Mouse (Mus musculus) cerebellum, adult 9-11 months (tissue): ENCODE results near the gene Prr12.

Source experiments
- DNase-seq: peaks from one replicate; pipeline ENCODE4 v3.0.0; 2022

The Prr12 gene

GRCm38 (mm10) chr7:45077322-45077721 is 24.6 kb upstream of the Prr12 start:
- no peak for DNase-seq

DNA sequence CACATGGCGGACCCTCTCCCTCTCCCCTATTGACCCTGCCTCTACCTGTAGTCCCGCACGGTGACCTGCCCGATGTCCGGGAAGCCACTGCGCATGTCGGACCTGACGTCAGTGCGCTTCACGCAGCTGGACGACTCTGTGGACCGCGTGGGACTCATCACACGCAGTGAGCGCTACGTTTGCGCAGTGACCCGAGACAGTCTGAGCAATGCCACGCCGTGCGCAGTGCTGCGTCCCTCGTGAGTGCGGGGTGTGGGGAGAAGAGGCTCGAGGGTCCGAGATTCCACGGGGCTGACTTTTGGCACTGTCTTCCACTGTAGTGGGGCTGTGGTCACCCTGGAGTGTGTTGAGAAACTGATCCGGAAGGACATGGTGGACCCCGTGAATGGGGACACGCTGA is 23.8 kb upstream of the Prr12 start:
- no peak for DNase-seq

- DNase-seq: no peak
Measured at GRCm38 (mm10) chr7:45075405-45075804, 22.7 kb upstream of the Prr12 start.

- DNase-seq: no peak
Measured at GRCm38 (mm10) chr7:45073949-45074348, 21.3 kb upstream of the Prr12 start.

DNA sequence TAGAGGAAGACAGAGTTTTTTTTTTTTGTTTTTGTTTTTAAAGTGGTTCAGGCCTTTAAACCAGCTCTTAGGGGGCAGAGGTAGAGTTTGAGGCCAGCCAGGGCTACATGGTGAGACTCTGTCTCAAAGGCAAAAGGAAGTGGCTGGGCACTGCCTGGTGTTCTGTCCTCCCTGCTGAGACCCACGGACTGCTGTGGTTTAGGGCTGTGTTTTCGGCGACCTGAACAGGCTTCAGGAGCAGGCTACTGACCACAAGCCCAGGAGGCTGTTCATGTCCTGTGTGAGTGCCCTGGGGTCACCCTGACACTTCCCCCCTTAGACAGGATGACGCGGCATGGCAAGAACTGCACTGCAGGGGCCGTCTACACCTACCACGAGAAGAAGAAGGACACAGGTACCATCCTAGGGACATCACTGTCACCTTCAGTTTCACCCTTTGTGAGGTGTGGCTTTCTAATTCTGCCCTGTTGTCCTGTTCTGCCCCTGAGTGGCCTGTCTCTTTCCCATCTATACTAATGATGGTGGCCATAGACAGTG is 20.6 kb upstream of the Prr12 start:
- DNase-seq: no peak

GRCm38 (mm10) chr7:45072230-45072629 is 19.5 kb upstream of the Prr12 start:
- no peak for DNase-seq

DNA sequence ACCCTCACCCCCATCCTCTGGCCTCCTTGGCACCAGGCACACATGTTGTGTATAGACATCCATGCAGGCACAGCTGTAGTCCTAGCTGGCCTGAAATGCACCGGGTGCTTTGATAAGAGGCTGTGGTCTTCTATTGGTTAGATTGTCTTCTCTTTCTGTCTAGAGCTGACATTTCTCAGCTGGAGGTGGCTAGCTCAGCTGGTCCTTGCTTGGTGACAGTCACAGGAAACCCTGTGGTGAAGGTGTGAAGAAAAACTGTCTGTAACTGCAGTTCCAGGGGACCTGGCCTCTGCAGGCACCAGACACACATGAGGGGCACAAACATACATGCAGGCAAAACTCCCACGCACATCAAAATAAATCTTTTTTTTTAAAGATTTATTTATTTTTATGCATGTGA is 17.0 kb upstream of the Prr12 start:
- DNase-seq: no peak

- peak; percentile 34 for DNase-seq
Measured at GRCm38 (mm10) chr7:45068000-45068318, 15.3 kb upstream of the Prr12 start.

- DNase-seq: no peak
Measured at GRCm38 (mm10) chr7:45067190-45067999, 14.7 kb upstream of the Prr12 start.

GRCm38 (mm10) chr7:45062239-45062835 is 9.7 kb upstream of the Prr12 start, which contains the start of the genes Nosip and Prrg2:
TSS of gene Nosip (plus strand) at chr7:45062429.
TSS of gene Prrg2 (minus strand) at chr7:45062677.
- peak; percentile 96 for DNase-seq

GRCm38 (mm10) chr7:45061532-45062075 is 8.9 kb upstream of the Prr12 start:
- DNase-seq: peak; percentile 73

GRCm38 (mm10) chr7:45060632-45061122 is 8.0 kb upstream of the Prr12 start:
- peak; percentile 52 for DNase-seq

DNA sequence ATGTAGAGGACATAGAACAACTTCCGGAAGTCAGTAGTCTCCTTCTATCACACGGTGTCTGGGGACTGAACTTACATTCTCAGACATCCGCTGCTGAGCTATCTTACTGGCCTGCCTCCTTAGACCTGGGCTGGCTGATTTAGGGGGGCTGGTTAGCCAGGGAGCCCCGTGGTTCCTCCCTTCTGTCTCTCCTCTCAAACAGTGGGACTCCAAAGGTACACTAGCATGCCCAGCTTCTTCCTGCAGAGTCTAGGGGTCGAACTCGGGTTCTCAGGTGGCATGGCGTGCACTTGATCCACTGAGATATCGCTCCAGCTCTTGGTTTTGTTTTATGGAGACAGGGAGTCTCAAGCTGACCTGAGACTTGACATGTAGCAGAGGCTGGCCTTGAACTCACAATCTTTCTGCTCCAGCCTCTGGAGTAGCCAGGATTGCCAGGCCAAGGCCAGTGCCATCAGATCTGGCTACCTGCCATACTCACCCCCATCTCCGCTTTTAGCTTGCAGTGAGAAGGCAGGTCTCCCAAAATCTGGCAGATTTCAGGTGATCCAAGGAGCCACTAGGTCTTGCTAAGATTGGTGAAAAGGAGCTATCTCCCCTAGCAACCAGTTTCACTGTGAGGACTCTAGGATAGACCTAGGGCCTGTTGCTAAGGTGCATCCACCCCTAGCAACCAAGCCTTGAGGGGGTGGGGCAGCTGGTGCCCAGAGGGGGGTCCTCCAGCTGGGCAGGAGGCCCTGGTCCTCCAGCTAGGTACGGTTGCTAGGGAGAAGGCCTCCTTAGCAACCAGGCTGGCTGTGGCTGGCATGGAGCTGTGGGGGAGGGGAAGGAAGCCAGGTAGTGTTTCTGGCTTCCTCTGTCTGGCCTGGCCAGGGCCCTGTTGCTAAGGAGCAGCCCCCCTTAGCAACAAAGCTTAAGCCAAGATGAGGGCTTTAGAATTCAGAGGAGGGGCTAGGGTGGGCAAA is 6.2 kb upstream of the Prr12 start:
- peak; percentile 64 for DNase-seq

- DNase-seq: no peak
Measured at GRCm38 (mm10) chr7:45056972-45057348, 4.3 kb upstream of the Prr12 start.

DNA sequence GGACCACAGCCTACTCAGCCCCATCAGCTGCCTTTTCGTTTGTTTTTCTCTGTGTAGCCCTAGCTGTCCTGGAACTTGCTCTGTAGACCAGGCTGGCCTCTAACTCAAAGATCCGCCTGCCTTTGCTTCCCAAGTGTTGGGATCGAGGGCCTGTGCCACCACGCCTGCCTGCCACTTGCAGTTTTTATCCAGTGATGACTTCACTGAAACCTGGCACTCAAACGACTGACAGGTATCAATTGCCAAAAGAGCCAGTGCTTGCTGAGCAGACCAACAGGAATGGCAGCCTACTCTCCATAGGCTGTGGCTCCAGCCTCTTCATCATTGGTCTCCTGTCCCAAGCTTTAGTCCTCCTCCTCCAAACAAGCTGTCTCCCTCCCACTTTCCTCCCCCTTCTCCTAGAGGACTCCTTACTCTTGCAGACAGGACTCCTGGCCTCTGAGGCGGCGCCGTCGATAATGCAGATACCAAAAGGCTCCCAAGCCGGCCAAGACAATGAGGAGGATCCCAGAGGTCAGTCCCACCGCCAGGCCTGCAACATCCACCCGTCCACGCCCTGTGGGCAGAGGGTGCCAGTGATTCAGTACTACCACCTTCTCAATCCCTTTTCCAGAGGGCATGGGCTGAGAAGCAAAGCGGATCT is 3.8 kb upstream of the Prr12 start:
- DNase-seq: peak; percentile 45

DNA sequence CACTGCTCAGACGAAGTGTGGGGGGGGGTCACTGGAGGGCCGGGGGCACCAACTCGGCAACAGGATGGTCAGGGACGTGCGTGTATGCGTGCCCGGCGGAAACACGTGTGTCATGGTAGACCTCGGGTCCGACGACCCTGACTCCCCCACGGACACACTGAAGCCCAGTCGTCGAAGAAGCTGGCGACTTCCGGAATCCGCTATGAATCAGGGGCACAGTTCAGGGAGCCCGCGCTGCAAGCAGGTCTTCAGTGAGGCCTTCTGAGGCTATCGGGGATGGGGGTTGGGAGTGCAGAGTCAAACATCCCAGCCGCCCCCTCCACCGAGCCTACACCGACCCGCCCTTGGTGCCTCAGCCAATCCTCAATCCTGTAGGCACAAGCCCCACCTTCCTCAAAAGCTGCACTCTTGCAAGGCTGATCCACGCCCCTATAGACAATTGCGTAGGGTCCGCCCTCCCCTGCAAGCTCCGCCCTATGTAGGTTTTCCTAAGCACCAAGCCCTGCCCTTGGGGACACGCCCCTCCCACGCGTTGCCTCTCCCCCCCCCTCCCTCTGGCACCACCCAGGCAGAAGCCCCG is 1.3 kb upstream of the Prr12 start:
- peak; percentile 98 for DNase-seq

- DNase-seq: peak; percentile 87
Measured at GRCm38 (mm10) chr7:45053117-45053930, 643 bp upstream of the Prr12 start.

GRCm38 (mm10) chr7:45052181-45052861 is 360 bp downstream of the Prr12 start:
- DNase-seq: peak; percentile 84

- peak; percentile 64 for DNase-seq
Measured at GRCm38 (mm10) chr7:45051601-45051974, 1.1 kb downstream of the Prr12 start.

DNA sequence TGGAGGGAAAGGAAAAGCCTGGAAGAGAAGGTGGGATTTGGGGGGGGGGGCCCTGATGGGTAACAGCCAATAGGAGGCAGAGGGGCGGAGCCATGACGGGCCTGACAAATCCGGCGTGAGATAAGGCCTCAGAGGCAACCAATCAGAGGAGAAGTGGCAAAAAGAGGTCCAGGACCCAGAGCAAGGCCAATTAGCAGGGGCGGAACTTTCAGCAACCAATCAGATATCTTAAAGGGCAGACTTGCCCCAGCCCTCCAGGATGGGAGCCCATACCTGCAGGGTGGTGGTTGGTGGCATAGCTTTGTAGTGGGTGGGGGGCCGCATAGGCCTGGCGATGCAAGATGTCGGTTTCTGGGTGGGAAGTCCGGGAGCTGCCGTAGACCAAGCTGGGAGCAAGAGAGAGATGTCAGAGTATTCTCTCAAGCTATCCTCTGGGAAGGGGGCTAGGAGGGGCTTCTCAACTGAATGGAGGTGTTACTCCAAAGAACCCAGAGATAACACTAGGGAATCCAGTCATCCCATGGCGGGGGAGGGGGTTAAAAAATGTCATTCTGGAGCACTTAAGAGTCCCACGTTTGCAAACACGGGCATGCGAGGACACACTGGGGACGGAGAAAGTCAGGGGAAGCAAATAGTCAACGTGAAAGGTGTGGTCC is 1.6 kb downstream of the Prr12 start:
- peak; percentile 88 for DNase-seq
